Mouse (Mus musculus): ENCODE measurements around the gene Allc.

- no peak for TF ChIP-seq CTCF (IDR thresholded peaks at IDR 0.05; ENCODE audit: borderline replicate concordance, insufficient read depth, low read length)
- TF ChIP-seq POLR2A (IDR thresholded peaks at IDR 0.05; ENCODE audit: low read depth, low read length) = no peak
Observed at GRCm38 (mm10) chr12:28514264-28514775, 68.0 kb downstream of the Allc start.

All from embryonic fibroblast, embryonic 13.5 days (primary cell).